Mouse (Mus musculus) Patski (cell line): ENCODE results near the gene Uroc1. TPM values are rescaled to one million over a fixed set of nuclear protein-coding genes. Genes with fewer than 3 reads are reported as not detected.
A peak's percentile ranks its signal among the peaks of the same experiment; 100 is the strongest.

Source experiments
- ATAC-seq: fragments of 100-300 bp; one replicate; pipeline ENCODE4 v1.8.0; 2021
- CTCF ChIA-PET: fragments of 350-600 bp; sonication (Branson Sonifier 250); formaldehyde crosslinking; loops from one replicate; lab custom pipeline; 2022; ENCODE audit warnings: inconsistent platforms; lab: Charles Lee
- POLR2A ChIA-PET: fragments of 350-600 bp; sonication (Branson Sonifier 250); formaldehyde crosslinking; loops from one replicate; lab custom pipeline; 2022; ENCODE audit warnings: antibody characterized with exemption, inconsistent platforms; lab: Charles Lee
- DNase-seq: peaks from one replicate; pipeline ENCODE4 v3.0.0-alpha.2; 2011; ENCODE audit warnings: low read depth, low spot score
- H3K27me3 ChIP-seq: fragments of 371-371 bp; one replicate; pipeline ENCODE4 v1.5.1; 2021
- CTCF ChIP-seq: fragments of 100-300 bp; IDR thresholded peaks from one replicate; pipeline ENCODE4 v1.5.1; 2021
- in situ Hi-C: fragments of 300-500 bp; cut with MboI; formaldehyde crosslinking; loops from 3 replicates; pipeline ENCODE4 v1.11.1; 2018; ENCODE audit warnings: low pct_unique_long_range_greater_than_20kb, mixed read lengths
- polyA plus RNA-seq: library from polyadenylated mRNA; unstranded; gene quantifications from one replicate; pipeline ENCODE4 v1.2.3, GENCODE M21; 2021

Uroc1 gene
- polyA plus RNA-seq, 1 experiment from 2014 or later = 0.39 TPM

GRCm38 (mm10) chr6:90320429-90320828, 12.7 kb upstream of the Uroc1 start:
- ATAC-seq (peak; percentile 11), DNase-seq (no peak)
- no peaks in the 10 kb centered on the region for H3K27me3 ChIP-seq
- TF ChIP-seq CTCF = no peak
- ChIA-PET CTCF (interaction anchor here (0.8 kb wide), 2 partner anchors 10 to 38 kb away, joined by 3 read pairs; no protein-coding TSS in a partner anchor), POLR2A (no interaction called here)
- in situ Hi-C loops = loop anchor here (10.0 kb wide), 1 partner anchor 636 kb away; no protein-coding TSS in a partner anchor

- in situ Hi-C loops = loop anchor here (10.0 kb wide), 1 partner anchor 637 kb away; no protein-coding TSS in a partner anchor
- POLR2A ChIA-PET = no interaction called here
Observed at GRCm38 (mm10) chr6:90321811-90322210, 11.3 kb upstream of the Uroc1 start.

GRCm38 (mm10) chr6:90324026-90324425, 9.1 kb upstream of the Uroc1 start:
- TF ChIP-seq CTCF = no peak
- ATAC-seq (no peak), DNase-seq (no peak)
- in situ Hi-C loops = loop anchor here (10.0 kb wide), 1 partner anchor 639 kb away; no protein-coding TSS in a partner anchor
- no peaks in the 10 kb centered on the region for H3K27me3 ChIP-seq
- CTCF ChIA-PET = interaction anchor here (5.2 kb wide), 1 partner anchor 645 kb away, joined by 21 read pairs; no protein-coding TSS in a partner anchor
- POLR2A ChIA-PET = no interaction called here

More at GRCm38 (mm10) chr6:90321811-90322210, 11.3 kb upstream of the Uroc1 start:
- DNase-seq = no peak
- TF ChIP-seq CTCF = no peak
- CTCF ChIA-PET = interaction anchor here (0.8 kb wide), 1 partner anchor 113 kb away, joined by 3 read pairs; no protein-coding TSS in a partner anchor
- ATAC-seq = peak; percentile 44
- no peaks in the 10 kb centered on the region for H3K27me3 ChIP-seq

GRCm38 (mm10) chr6:90324463-90324862, 8.6 kb upstream of the Uroc1 start:
- in situ Hi-C loops = loop anchor here (10.0 kb wide), 1 partner anchor 640 kb away; no protein-coding TSS in a partner anchor
- ATAC-seq (no peak), DNase-seq (no peak)
- ChIA-PET CTCF (interaction anchor here (5.2 kb wide), 1 partner anchor 645 kb away, joined by 21 read pairs; no protein-coding TSS in a partner anchor), POLR2A (no interaction called here)
- no peaks in the 10 kb centered on the region for H3K27me3 ChIP-seq
- TF ChIP-seq CTCF = no peak

GRCm38 (mm10) chr6:90324991-90325390, 8.1 kb upstream of the Uroc1 start, which contains the start of gene Chst13:
Gene Chst13, minus strand, starts transcription at chr6:90325185.
- no peak for ATAC-seq
- DNase-seq = no peak
- ChIA-PET POLR2A (no interaction called here), CTCF (interaction anchor here (0.9 to 5.2 kb wide), 2 partner anchors 20 to 646 kb away, joined by 3 to 21 read pairs; no protein-coding TSS in a partner anchor)
- TF ChIP-seq CTCF = no peak
- no peaks in the 10 kb centered on the region for H3K27me3 ChIP-seq
- in situ Hi-C loops = loop anchor here (10.0 kb wide), 1 partner anchor 640 kb away; no protein-coding TSS in a partner anchor

DNA sequence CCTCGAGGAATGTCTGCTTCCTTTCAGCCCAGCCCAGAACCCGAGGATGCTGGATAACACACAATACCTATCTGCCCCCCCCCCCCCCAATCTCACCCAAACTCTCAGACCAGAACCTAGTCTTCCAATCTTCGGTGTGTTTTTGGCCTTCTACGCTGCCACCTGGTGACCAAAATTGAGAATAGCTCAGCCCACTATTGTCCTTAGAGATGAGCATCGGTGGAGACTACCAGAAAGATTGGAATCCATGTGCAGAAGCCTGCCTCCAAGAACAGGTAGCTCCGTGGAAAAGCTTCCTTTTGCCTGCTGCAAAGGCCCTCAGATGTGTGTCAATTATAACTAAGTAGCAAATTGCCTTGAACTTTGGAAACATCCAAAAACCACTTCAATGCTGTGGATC, 5.4 kb upstream of the Uroc1 start:
- no peak for DNase-seq
- in situ Hi-C loops = loop anchor here (10.0 kb wide), 1 partner anchor 643 kb away; no protein-coding TSS in a partner anchor
- ChIA-PET POLR2A (interaction anchor here (0.8 kb wide), 1 partner anchor 27 kb away, joined by 3 read pairs; no protein-coding TSS in a partner anchor), CTCF (interaction anchor here (0.8 to 5.2 kb wide), 9 partner anchors 17 to 655 kb away, joined by 3 to 21 read pairs (median 3); partner anchors contain the start of genes Cfap100 and Vmn1r40)
- no peak for ATAC-seq
- no peak for TF ChIP-seq CTCF
- H3K27me3 ChIP-seq = no peaks in the 10 kb centered on the region

GRCm38 (mm10) chr6:90329953-90330352, 3.1 kb upstream of the Uroc1 start:
- no peak for DNase-seq
- no peaks in the 10 kb centered on the region for H3K27me3 ChIP-seq
- no peak for ATAC-seq
- ChIA-PET CTCF (interaction anchor here (2.0 kb wide), 1 partner anchor 31 kb away, joined by 5 read pairs; no protein-coding TSS in a partner anchor), POLR2A (interaction anchor here (1.1 kb wide), 1 partner anchor 30 kb away, joined by 3 read pairs; no protein-coding TSS in a partner anchor)
- in situ Hi-C loops = loop anchor here (10.0 kb wide), 1 partner anchor 645 kb away; no protein-coding TSS in a partner anchor
- no peak for TF ChIP-seq CTCF

- DNase-seq (no peak), ATAC-seq (no peak)
- in situ Hi-C loops = no loop called here
- no peaks in the 10 kb centered on the region for H3K27me3 ChIP-seq
- no peak for TF ChIP-seq CTCF
- POLR2A ChIA-PET = no interaction called here
- CTCF ChIA-PET = interaction anchor here (1.2 kb wide), 1 partner anchor 16 kb away, joined by 3 read pairs; no protein-coding TSS in a partner anchor
Observed at GRCm38 (mm10) chr6:90334244-90334643, 1.2 kb downstream of the Uroc1 start.

DNA sequence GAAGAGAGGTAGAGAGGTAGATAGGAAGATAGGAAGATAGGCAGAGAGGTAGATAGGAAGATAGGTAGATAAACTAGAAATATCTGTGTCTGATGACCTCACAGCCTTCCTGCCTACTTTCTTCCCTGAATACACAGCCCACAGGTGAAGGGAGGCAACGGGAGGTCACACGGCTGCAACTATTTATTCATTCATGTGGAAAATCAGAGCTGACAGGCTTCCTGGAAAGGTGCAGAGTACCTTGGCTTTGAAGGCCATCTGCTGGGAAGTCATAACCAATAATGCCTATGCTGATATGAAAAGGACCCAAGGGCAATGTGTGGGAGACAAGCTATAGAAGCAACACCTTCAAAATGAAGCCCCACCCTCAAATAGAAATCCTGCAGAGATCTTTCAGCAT, 9.3 kb downstream of the Uroc1 start:
- DNase-seq (no peak), ATAC-seq (no peak)
- no peaks in the 10 kb centered on the region for H3K27me3 ChIP-seq
- in situ Hi-C loops = no loop called here
- CTCF ChIA-PET = interaction anchor here (2.0 kb wide), 1 partner anchor 14 kb away, joined by 9 read pairs; no protein-coding TSS in a partner anchor
- no peak for TF ChIP-seq CTCF
- POLR2A ChIA-PET = interaction anchor here (0.8 kb wide), 1 partner anchor 27 kb away, joined by 3 read pairs; the partner anchor contains the start of gene Zxdc

GRCm38 (mm10) chr6:90347183-90347582, 14.1 kb downstream of the Uroc1 start:
- no peaks in the 10 kb centered on the region for H3K27me3 ChIP-seq
- ATAC-seq (no peak), DNase-seq (no peak)
- TF ChIP-seq CTCF = no peak
- ChIA-PET CTCF (interaction anchor here (1.3 kb wide), 1 partner anchor 11 kb away, joined by 4 read pairs; no protein-coding TSS in a partner anchor), POLR2A (no interaction called here)
- in situ Hi-C loops = no loop called here

DNA sequence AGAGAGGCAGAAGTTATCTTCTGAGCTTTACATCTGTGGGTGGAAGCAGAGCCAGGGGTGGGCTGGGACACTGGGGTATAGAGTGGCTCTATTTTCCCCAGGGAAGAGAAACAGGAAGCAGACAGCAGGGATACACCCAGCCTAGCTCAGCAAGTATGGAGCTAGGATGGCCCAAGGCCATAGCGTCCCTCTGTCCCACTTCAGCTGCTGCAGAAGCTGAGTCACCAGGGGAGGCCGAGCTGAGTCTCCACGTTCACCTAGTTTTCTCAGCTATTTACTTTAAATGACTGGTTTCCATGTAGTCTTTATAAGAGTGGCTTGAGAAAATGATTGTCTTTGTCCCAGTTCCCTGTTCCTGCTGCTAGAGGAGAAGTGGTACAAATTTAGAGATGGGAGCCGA, 15.4 kb downstream of the Uroc1 start:
- no peaks in the 10 kb centered on the region for H3K27me3 ChIP-seq
- CTCF ChIA-PET = interaction anchor here (1.2 to 1.7 kb wide), 2 partner anchors 11 kb away, joined by 4 to 5 read pairs; no protein-coding TSS in a partner anchor
- TF ChIP-seq CTCF = no peak
- no peak for ATAC-seq
- DNase-seq = no peak
- POLR2A ChIA-PET = no interaction called here
- in situ Hi-C loops = no loop called here
